Mouse (Mus musculus) forebrain, embryonic 13.5 days (tissue): ENCODE measurements at regions not wholly inside any gene's neighbourhood (a gene's known extent, or its start where the extent isn't known, plus 50 kb on each side); places are given as distances from the start of the nearest gene placed in this dataset.

Experiments
- ATAC-seq: fragments of 200-750 bp; cut with Nextera tagmentation; 2 replicates; pipeline ENCODE4 v1.8.0; 2017
- H3K27ac ChIP-seq: fragments of 300-500 bp; sonication (generic); 2 replicates; pipeline ENCODE4 v1.5.1; 2015; ENCODE audit warnings: inconsistent platforms, mild to moderate bottlenecking, moderate library complexity
- H3K27me3 ChIP-seq: fragments of 300-500 bp; sonication (generic); 2 replicates; pipeline ENCODE4 v1.6.1; 2015; ENCODE audit warnings: mild to moderate bottlenecking, inconsistent platforms
- H3K36me3 ChIP-seq: fragments of 300-500 bp; sonication (generic); 2 replicates; pipeline ENCODE4 v1.6.1; 2015; ENCODE audit warnings: mild to moderate bottlenecking, inconsistent platforms; ENCODE audit not compliant: poor library complexity, severe bottlenecking
- H3K4me1 ChIP-seq: fragments of 300-500 bp; sonication (generic); 2 replicates; pipeline ENCODE4 v1.6.1; 2015; ENCODE audit warnings: inconsistent platforms
- H3K4me2 ChIP-seq: fragments of 300-500 bp; sonication (generic); 2 replicates; pipeline ENCODE4 v1.6.1; 2015; ENCODE audit warnings: inconsistent platforms, mild to moderate bottlenecking, moderate library complexity
- H3K4me3 ChIP-seq: fragments of 300-500 bp; sonication (generic); 2 replicates; pipeline ENCODE4 v1.5.1; 2015; ENCODE audit warnings: mild to moderate bottlenecking, inconsistent platforms
- H3K9ac ChIP-seq: fragments of 300-500 bp; sonication (generic); 2 replicates; pipeline ENCODE4 v1.6.1; 2015; ENCODE audit warnings: mild to moderate bottlenecking, inconsistent platforms
- H3K9me3 ChIP-seq: fragments of 300-500 bp; sonication (generic); replicated peaks from 2 replicates; pipeline ENCODE4 v1.6.1; 2016; ENCODE audit warnings: inconsistent platforms
- WGBS: fragments of 180-500 bp; shearing (Covaris S2); methylation state at CpG from one replicate; pipeline ENCODE4 v1.1.7; 2015; 5-methylcytosine and 5-hydroxymethylcytosine counted together

- Histone ChIP-seq H3K27me3 (peaks cover 28% of the 10 kb centered on the region), H3K9me3 (no peaks in the 10 kb centered on the region), H3K4me1 (peaks cover 16% of the 10 kb centered on the region), H3K4me3 (no peak overlapping the region), H3K9ac (no peak overlapping the region), H3K27ac (no peak overlapping the region), H3K36me3 (no peaks in the 10 kb centered on the region), H3K4me2 (no peak overlapping the region)
- 70% methylated on average over 5 of the region's 5 CpGs for WGBS
- no peak for ATAC-seq
These were observed 55.4 kb upstream of the Mgmt start for GRCm38 (mm10) chr7:136838971-136839370.

- Histone ChIP-seq H3K9me3 (no peaks in the 10 kb centered on the region), H3K4me2 (no peak overlapping the region), H3K4me1 (peaks cover 26% of the 10 kb centered on the region), H3K9ac (no peak overlapping the region), H3K27me3 (peaks cover 28% of the 10 kb centered on the region; the same call in 1 of the 2 replicates), H3K4me3 (no peak overlapping the region), H3K27ac (no peak overlapping the region), H3K36me3 (no peaks in the 10 kb centered on the region)
- 56% methylated on average over 7 of the region's 7 CpGs for WGBS
- no peak for ATAC-seq
These were observed 54.2 kb upstream of the Mgmt start for GRCm38 (mm10) chr7:136840224-136840623.

- no peak overlapping the region for H3K27ac ChIP-seq
- no peak for ATAC-seq
- H3K9ac ChIP-seq, result no peak overlapping the region
- H3K27me3 ChIP-seq, result peaks cover 42% of the 10 kb centered on the region
- no peak overlapping the region for H3K4me3 ChIP-seq
- 80% methylated on average over 7 of the region's 7 CpGs for WGBS
- peaks cover 41% of the 10 kb centered on the region for H3K4me1 ChIP-seq
- H3K9me3 ChIP-seq, result no peaks in the 10 kb centered on the region
- no peak overlapping the region for H3K4me2 ChIP-seq
- no peaks in the 10 kb centered on the region for H3K36me3 ChIP-seq
These were observed 51.7 kb upstream of the Mgmt start for GRCm38 (mm10) chr7:136842751-136843150.

GRCm38 (mm10) chr7:136844282-136844681 is 50.1 kb upstream of the Mgmt start:
- Histone ChIP-seq H3K27ac (no peak overlapping the region), H3K4me3 (no peak overlapping the region), H3K9ac (no peak overlapping the region), H3K4me1 (peaks cover 41% of the 10 kb centered on the region), H3K4me2 (no peak overlapping the region), H3K9me3 (no peaks in the 10 kb centered on the region), H3K36me3 (no peaks in the 10 kb centered on the region), H3K27me3 (peaks cover 48% of the 10 kb centered on the region)
- ATAC-seq, result no peak
- 11% methylated on average over 5 of the region's 5 CpGs for WGBS
